Mouse (Mus musculus): ENCODE results near the gene Efnb3. TPM values are rescaled to one million over a fixed set of nuclear protein-coding genes. Genes with fewer than 3 reads are reported as not detected.

Efnb3 gene
- polyA plus RNA-seq, 1 experiment from 2014 or later = 54.4 TPM

GRCm38 (mm10) chr11:69599436-69599835, 39.4 kb upstream of the Efnb3 start:
- Histone ChIP-seq H3K4me1 (peaks cover 23% of the 10 kb centered on the region), H3K4me2 (replicated peaks) (0 out of 2 replicates have a peak overlapping the region, but pooled peaks have one; percentile 38), H3K9me3 (no peaks in the 10 kb centered on the region), H3K36me3 (peaks cover 3% of the 10 kb centered on the region; the same call in 1 of the 2 replicates), H3K27me3 (replicated peaks) (0 out of 2 replicates have a peak, but pooled peaks cover 3% of the 10 kb centered on the region), H3K9ac (no peak overlapping the region), H3K27ac (no peak overlapping the region), H3K4me3 (no peak overlapping the region)
- ATAC-seq (ENCODE audit: low FRiP score, low read depth) = no peak
- 6% methylated on average over 9 of the region's 9 CpGs for WGBS

- no peak overlapping the region for H3K9ac ChIP-seq
- no peaks in the 10 kb centered on the region for H3K27me3 ChIP-seq (replicated peaks)
- H3K9me3 ChIP-seq = no peaks in the 10 kb centered on the region
- H3K4me1 ChIP-seq = peaks cover 6% of the 10 kb centered on the region
- H3K4me2 ChIP-seq (replicated peaks) = no peak overlapping the region
- WGBS = 96% methylated on average over 6 of the region's 6 CpGs
- no peak overlapping the region for H3K27ac ChIP-seq
- ATAC-seq (ENCODE audit: low FRiP score, low read depth) = no peak
- H3K36me3 ChIP-seq = peaks cover 29% of the 10 kb centered on the region
- no peak overlapping the region for H3K4me3 ChIP-seq
Observed at GRCm38 (mm10) chr11:69594853-69595252, 34.8 kb upstream of the Efnb3 start.

DNA sequence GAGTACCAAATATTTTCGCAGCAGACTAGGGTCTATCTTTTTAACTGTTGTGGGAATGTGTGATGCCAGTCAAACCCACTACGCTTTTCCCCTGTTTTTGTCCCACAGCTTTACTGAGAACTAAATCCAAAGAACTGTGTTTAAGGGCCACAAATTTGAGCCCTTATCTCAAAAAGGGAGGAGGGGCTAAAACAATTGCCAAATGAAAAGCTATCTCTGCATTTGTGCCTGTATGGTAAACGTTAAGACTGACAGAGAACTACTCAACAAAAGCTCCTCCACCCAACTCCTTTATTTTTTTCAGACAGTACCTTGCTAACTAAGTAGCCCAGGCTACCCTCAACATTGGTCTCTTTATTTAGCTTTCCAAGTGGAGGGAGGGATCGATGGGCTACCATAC, 32.8 kb upstream of the Efnb3 start:
- Histone ChIP-seq H3K27me3 (replicated peaks) (no peaks in the 10 kb centered on the region), H3K27ac (no peak overlapping the region), H3K9me3 (no peaks in the 10 kb centered on the region), H3K36me3 (peaks cover 50% of the 10 kb centered on the region), H3K4me2 (replicated peaks) (no peak overlapping the region), H3K9ac (no peak overlapping the region), H3K4me1 (no peaks in the 10 kb centered on the region), H3K4me3 (no peak overlapping the region)
- ATAC-seq (ENCODE audit: low FRiP score, low read depth) = no peak
- WGBS = 87% methylated on average over 4 of the region's 4 CpGs

- Histone ChIP-seq H3K4me1 (no peaks in the 10 kb centered on the region), H3K27me3 (replicated peaks) (no peaks in the 10 kb centered on the region), H3K9ac (no peak overlapping the region), H3K27ac (no peak overlapping the region), H3K4me2 (replicated peaks) (no peak overlapping the region), H3K36me3 (peaks cover 57% of the 10 kb centered on the region), H3K9me3 (no peaks in the 10 kb centered on the region), H3K4me3 (no peak overlapping the region)
- ATAC-seq (ENCODE audit: low FRiP score, low read depth) = no peak
- WGBS = 88% methylated on average over 7 of the region's 7 CpGs
Observed at GRCm38 (mm10) chr11:69591899-69592637, 32.1 kb upstream of the Efnb3 start.

GRCm38 (mm10) chr11:69591424-69591823, 31.4 kb upstream of the Efnb3 start:
- no peaks in the 10 kb centered on the region for H3K27me3 ChIP-seq (replicated peaks)
- no peak overlapping the region for H3K4me3 ChIP-seq
- H3K9me3 ChIP-seq = no peaks in the 10 kb centered on the region
- no peak overlapping the region for H3K27ac ChIP-seq
- ATAC-seq (ENCODE audit: low FRiP score, low read depth) = no peak
- no peak overlapping the region for H3K4me2 ChIP-seq (replicated peaks)
- H3K9ac ChIP-seq = no peak overlapping the region
- H3K36me3 ChIP-seq = peaks cover 63% of the 10 kb centered on the region
- H3K4me1 ChIP-seq = no peaks in the 10 kb centered on the region
- WGBS = 87% methylated on average over 3 of the region's 3 CpGs

DNA sequence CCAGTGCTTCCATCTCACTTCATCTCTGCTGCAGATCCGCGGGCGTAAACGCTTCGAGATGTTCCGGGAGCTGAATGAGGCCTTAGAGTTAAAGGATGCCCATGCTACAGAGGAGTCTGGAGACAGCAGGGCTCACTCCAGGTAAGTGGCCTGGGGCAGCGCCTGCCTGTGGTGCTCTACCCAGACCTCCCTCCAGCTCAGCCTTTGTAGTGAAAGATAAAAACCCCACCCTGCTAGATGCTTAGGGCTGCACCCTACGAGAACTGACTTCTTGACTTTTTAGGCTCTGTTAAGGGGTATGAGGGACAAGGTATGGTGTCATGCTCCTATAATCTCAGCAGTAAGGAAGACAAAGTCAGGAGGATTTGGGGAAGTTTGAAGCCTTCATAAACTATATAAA, 30.6 kb upstream of the Efnb3 start:
- ATAC-seq (ENCODE audit: low FRiP score, low read depth) = no peak
- H3K27ac ChIP-seq = no peak overlapping the region
- no peaks in the 10 kb centered on the region for H3K27me3 ChIP-seq (replicated peaks)
- H3K36me3 ChIP-seq = peaks cover 63% of the 10 kb centered on the region
- no peaks in the 10 kb centered on the region for H3K9me3 ChIP-seq
- H3K4me2 ChIP-seq (replicated peaks) = no peak overlapping the region
- 96% methylated on average over 8 of the region's 8 CpGs for WGBS
- no peaks in the 10 kb centered on the region for H3K4me1 ChIP-seq
- no peak overlapping the region for H3K9ac ChIP-seq
- no peak overlapping the region for H3K4me3 ChIP-seq

DNA sequence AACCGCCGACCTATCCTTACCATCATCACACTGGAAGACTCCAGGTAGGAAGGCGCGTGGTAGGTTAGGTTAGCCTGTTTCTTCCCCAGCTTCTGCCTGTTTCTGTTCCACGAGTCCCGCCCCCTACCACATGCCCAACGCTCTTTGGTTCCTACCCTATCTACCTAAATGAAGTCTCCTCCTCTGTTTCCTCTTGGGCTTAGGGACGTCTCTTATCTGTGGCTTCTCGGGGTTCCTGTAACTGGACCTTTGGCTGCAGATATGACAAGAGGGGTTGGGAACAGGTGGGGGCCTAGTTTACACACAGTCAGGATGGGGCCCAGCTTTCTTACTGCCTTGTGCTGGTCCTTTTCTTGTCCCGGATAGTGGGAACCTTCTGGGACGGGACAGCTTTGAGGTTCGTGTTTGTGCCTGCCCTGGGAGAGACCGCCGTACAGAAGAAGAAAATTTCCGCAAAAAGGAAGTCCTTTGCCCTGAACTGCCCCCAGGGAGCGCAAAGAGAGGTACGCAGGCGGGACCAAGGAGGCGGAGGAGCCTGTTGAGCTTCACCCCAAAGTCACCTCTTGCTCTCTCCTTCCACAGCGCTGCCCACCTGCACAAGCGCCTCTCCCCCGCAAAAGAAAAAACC, 29.3 kb upstream of the Efnb3 start:
- no peak overlapping the region for H3K4me2 ChIP-seq (replicated peaks)

DNA sequence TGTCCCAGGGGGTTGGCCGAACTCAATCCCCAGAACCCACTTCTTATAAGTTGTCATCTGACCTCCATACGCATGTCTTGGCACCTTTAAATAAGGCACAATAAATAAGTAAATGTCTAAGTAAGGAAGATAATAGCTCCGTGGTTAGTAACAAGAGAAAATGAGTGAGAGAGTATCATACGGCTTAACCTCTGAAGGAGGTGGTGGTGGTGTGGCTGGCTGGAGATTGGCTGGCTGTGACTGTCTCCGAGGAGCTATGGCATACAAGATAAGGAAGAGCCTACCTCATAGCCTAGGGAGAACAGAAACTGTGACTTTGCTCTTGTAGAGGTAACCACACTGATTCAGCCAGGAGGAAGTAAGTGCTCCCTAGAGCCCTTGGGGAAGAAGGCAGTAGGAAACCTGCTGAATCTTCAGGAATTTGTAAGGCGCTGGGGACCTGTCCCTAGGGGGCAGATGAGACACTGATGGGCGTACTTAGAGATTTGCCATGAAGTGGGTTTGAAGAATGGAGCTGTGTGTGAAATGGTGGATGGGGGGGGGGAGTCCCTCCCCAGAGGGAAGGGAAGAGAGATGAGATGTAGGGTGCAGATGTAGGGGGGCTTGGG, 25.8 kb upstream of the Efnb3 start:
- WGBS = 81% methylated on average over 7 of the region's 7 CpGs

More for the DNA sequence above, 29.3 kb upstream of the Efnb3 start:
- no peak for ATAC-seq (ENCODE audit: low FRiP score, low read depth)
- Histone ChIP-seq H3K9ac (no peak overlapping the region), H3K4me3 (no peak overlapping the region), H3K27ac (no peak overlapping the region), H3K4me1 (no peaks in the 10 kb centered on the region), H3K36me3 (peaks cover 60% of the 10 kb centered on the region), H3K9me3 (no peaks in the 10 kb centered on the region), H3K27me3 (replicated peaks) (no peaks in the 10 kb centered on the region)
- WGBS = 95% methylated on average over 22 of the region's 22 CpGs

GRCm38 (mm10) chr11:69584937-69585336, 24.9 kb upstream of the Efnb3 start:
- H3K27me3 ChIP-seq (replicated peaks) = no peaks in the 10 kb centered on the region
- 97% methylated on average over 13 of the region's 13 CpGs for WGBS
- peaks cover 35% of the 10 kb centered on the region for H3K36me3 ChIP-seq
- no peak overlapping the region for H3K4me2 ChIP-seq (replicated peaks)
- H3K9me3 ChIP-seq = no peaks in the 10 kb centered on the region
- no peak overlapping the region for H3K4me3 ChIP-seq
- peaks cover 7% of the 10 kb centered on the region for H3K4me1 ChIP-seq
- H3K9ac ChIP-seq = no peak overlapping the region
- H3K27ac ChIP-seq = no peak overlapping the region
- no peak for ATAC-seq (ENCODE audit: low FRiP score, low read depth)

More for the DNA sequence above, 25.8 kb upstream of the Efnb3 start:
- no peaks in the 10 kb centered on the region for H3K9me3 ChIP-seq
- H3K36me3 ChIP-seq = peaks cover 43% of the 10 kb centered on the region
- no peak overlapping the region for H3K9ac ChIP-seq
- no peaks in the 10 kb centered on the region for H3K27me3 ChIP-seq (replicated peaks)
- no peak overlapping the region for H3K4me2 ChIP-seq (replicated peaks)
- no peak overlapping the region for H3K27ac ChIP-seq
- no peak for ATAC-seq (ENCODE audit: low FRiP score, low read depth)
- no peak overlapping the region for H3K4me3 ChIP-seq
- peaks cover 7% of the 10 kb centered on the region for H3K4me1 ChIP-seq

- WGBS = 85% methylated on average over 7 of the region's 7 CpGs
- H3K27me3 ChIP-seq (replicated peaks) = no peaks in the 10 kb centered on the region
- no peak overlapping the region for H3K9ac ChIP-seq
- H3K4me1 ChIP-seq = peaks cover 7% of the 10 kb centered on the region
- H3K4me2 ChIP-seq (replicated peaks) = no peak overlapping the region
- H3K9me3 ChIP-seq = no peaks in the 10 kb centered on the region
- H3K36me3 ChIP-seq = peaks cover 26% of the 10 kb centered on the region
- ATAC-seq (ENCODE audit: low FRiP score, low read depth) = no peak
- H3K27ac ChIP-seq = no peak overlapping the region
- no peak overlapping the region for H3K4me3 ChIP-seq
Observed at GRCm38 (mm10) chr11:69584008-69584407, 24.0 kb upstream of the Efnb3 start.

- Histone ChIP-seq H3K27ac (no peak overlapping the region), H3K4me1 (peaks cover 21% of the 10 kb centered on the region)
Observed at GRCm38 (mm10) chr11:69582230-69582805, 22.3 kb upstream of the Efnb3 start.

GRCm38 (mm10) chr11:69581814-69582213, 21.8 kb upstream of the Efnb3 start:
- peaks cover 4% of the 10 kb centered on the region for H3K36me3 ChIP-seq
- ATAC-seq (ENCODE audit: low FRiP score, low read depth) = no peak
- 0% methylated on average over 8 of the region's 8 CpGs for WGBS
- H3K9ac ChIP-seq = peak overlapping the region; percentile 75
- H3K4me2 ChIP-seq (replicated peaks) = peak overlapping the region; percentile 83
- H3K27me3 ChIP-seq (replicated peaks) = no peaks in the 10 kb centered on the region
- peaks cover 26% of the 10 kb centered on the region for H3K4me1 ChIP-seq
- 0 out of 2 replicates have a peak overlapping the region, but pooled peaks have one; percentile 28 for H3K27ac ChIP-seq
- no peaks in the 10 kb centered on the region for H3K9me3 ChIP-seq
- peak overlapping the region; percentile 74 for H3K4me3 ChIP-seq

More at GRCm38 (mm10) chr11:69582230-69582805, 22.3 kb upstream of the Efnb3 start:
- no peaks in the 10 kb centered on the region for H3K9me3 ChIP-seq
- H3K27me3 ChIP-seq (replicated peaks) = no peaks in the 10 kb centered on the region
- no peak for ATAC-seq (ENCODE audit: low FRiP score, low read depth)
- WGBS = 63% methylated on average over 9 of the region's 9 CpGs
- no peak overlapping the region for H3K4me3 ChIP-seq
- peaks cover 9% of the 10 kb centered on the region for H3K36me3 ChIP-seq
- 0 out of 2 replicates have a peak overlapping the region, but pooled peaks have one; percentile 75 for H3K9ac ChIP-seq
- peak overlapping the region; percentile 83 for H3K4me2 ChIP-seq (replicated peaks)
